Mouse (Mus musculus) neural tube, postnatal 0 days (tissue): ENCODE results near the gene Atmin. TPM values are rescaled to one million over a fixed set of nuclear protein-coding genes. Genes with fewer than 3 reads are reported as not detected.

Source experiments
- polyA plus RNA-seq: library from polyadenylated mRNA; unstranded; fragments of >200 nt; fragmentation: Nextera tagmentation; extraction: Ambion mirVana; gene quantifications from 2 replicates; pipeline ENCODE4 v1.2.1, GENCODE M21; 2015

Gene Atmin
- polyA plus RNA-seq = 19.2 and 20.6 TPM in 2 replicates

DNA sequence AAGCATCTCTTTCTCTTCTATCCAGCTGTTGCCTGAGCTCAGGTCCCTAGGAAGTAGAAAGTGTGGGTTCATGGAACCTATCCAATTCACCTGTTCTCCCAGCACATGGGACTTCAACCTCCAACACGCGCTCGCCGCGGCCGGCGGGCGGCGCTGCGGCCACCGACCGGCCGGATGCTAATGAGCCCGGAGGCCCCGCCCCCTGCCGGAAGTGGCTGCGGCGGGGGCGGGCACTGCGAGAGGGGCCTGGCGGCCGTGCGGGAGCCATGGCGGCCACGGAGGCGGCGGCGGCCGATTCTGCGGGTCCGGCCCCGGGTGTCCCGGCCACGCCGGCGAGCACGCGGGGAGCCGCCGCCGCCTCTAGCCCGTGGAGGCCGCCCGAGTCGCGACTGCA is at the start of gene Atmin:
Gene Atmin, plus strand, starts transcription at position 233 of the 394 bp plus-strand sequence.

DNA sequence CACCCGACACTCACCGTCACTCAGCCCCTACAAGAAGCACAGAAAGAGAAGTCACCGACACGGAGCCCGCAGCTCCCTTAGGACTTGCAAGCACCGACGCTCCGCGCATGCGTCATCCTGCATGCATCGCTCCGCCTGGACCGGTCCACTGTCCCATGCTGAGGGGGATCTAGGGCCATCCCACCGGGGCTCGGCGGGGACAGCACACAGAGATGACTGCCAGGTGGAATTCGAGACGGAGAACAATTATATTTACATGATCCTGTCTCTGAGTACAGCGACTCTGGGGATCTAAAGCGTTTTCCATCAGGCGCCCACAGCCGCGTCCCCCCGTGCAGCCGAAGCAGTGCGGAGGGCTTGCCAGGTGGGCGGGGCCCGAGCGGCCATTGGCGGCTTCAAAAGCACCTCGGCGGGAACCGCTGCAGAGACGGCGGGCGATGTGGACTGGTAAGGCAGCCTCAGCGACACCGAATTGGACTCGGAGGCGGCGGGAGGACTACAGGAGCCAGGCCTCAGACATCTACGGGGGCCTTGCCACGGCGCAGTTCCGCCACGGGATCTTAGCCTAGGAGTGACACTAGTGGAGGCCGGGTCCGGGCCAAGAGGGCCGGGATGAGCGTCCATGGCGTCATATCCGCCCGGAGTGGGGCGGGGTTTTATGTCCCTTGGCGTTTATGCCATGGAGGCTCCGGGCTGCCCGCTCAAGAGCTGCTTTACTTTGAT is 21.7 kb upstream of the Atmin start, which contains the start of the genes Cmc2 and Cenpn:
Gene Cmc2, minus strand, starts transcription at position 119 of the 723 bp plus-strand sequence.
Gene Cenpn, plus strand, starts transcription at position 394 of the 723 bp plus-strand sequence.

DNA sequence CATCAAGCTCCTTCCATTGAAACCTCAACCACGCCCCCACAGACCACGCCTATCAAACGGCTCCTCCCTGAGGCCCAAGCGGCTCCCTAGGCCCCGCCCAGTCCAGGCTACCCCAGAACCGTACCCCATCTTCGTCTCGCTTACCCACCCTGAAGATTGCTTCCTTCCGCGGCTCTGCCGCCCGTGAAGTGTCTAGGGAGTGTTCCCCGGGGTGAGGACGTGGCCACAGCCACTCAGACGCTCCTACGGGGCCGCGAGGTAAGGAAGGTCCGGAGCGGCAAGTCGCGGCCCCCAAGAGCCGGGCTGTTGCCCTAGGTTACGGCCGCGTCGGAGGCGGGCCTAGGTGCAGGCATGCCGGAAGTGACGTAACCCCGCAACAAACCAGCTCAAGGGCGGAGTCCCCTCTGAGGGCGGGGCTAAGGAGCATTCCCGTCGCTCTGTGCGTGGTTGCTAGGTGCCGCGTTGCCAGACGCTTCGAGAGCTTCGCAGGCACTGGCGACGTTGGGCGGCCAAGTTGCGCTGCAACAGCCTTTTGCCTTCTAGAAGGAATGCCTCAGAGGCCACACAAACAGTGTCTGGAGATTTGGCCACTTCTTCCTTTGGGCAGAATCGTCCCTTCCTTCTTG is 35.6 kb downstream of the Atmin start, which contains the start of gene 1700030J22Rik:
Gene 1700030J22Rik, minus strand, starts transcription at position 329 of the 626 bp plus-strand sequence.

DNA sequence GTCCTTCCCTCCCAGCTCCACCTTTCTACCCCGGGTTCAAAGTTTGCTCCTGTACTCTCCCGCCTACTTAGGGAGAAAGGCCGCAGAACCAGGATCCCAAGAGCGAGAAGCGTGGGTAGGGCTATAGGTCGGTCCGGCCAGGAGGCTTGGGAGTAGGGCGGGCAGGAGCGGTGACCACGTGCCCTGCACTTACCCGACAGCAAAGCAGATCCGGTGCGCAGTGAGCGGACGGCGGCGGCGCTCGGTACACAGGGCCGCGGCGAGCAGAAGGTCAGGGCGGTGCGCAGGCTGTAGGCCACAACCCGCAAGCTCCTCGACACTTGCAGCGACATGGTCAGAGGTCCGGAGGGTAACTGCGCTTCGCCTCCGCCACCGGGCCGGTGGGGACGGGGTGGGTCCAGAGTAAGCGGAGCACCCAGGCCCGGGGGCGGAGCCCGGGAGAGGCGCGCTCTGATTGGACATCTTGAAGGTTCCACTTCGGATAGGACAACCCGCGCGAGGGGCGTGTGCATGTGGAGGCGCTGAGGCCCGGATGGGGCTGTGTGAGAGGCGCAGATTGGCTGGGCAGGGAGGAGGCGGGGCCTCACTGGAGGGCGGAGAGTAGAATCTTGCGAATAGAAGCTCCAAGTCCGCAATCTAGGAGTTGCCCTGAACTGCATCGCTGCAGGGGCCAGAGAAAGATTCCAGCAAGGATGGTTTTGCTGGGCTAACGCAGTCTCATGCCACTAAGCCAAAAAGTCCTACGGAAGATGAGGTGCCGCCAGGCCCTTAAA is 50.1 kb downstream of the Atmin start, which contains the start of gene Gcsh:
Gene Gcsh, minus strand, starts transcription at position 443 of the 773 bp plus-strand sequence.

Other genes starting within 250 kb of the Atmin start
- gene Cdyl2, start 210.4 kb upstream of the Atmin start, polyA plus RNA-seq = 15.2 and 16.1 TPM in 2 replicates
- 32.7 and 38.6 TPM in 2 replicates for gene Cmc2, start 21.9 kb upstream of the Atmin start, polyA plus RNA-seq
- 5.0 and 5.7 TPM in 2 replicates for gene Cenpn, start 21.7 kb upstream of the Atmin start, polyA plus RNA-seq
- 5.2 and 6.5 TPM in 2 replicates for gene 1700030J22Rik, start 35.6 kb downstream of the Atmin start, polyA plus RNA-seq
- 126 and 131 TPM in 2 replicates for gene Gcsh, start 50.1 kb downstream of the Atmin start, polyA plus RNA-seq
- gene Pkd1l2, start 139.1 kb downstream of the Atmin start, polyA plus RNA-seq = 0.43 and 0.57 TPM in 2 replicates
- 0.37 and 0.38 TPM in 2 replicates for gene Bco1, start 152.5 kb downstream of the Atmin start, polyA plus RNA-seq
- 5.6 and 6.2 TPM in 2 replicates for gene Gan, start 214.7 kb downstream of the Atmin start, polyA plus RNA-seq